Comparison of ENCODE assay signal across 8 mouse cellular contexts in genomic region chr1:86531547-86532321, GRCm38 (mm10). TPM values are rescaled to one million over a fixed set of nuclear protein-coding genes. Genes with fewer than 3 reads are reported as not detected.
DNase-seq lines count a peak whose midpoint lies in the region; ATAC-seq and TF ChIP-seq lines count a peak whose summit lies in the region.

No protein-coding gene starts in this region.

- H3K9me3 ChIP-seq in lung, postnatal 0 days (ENCODE audit: low read length): no peaks in the 10 kb centered on the region
- H3K9me3 ChIP-seq in embryonic facial prominence, embryonic 12.5 days: no peaks in the 10 kb centered on the region
- no peaks in the 10 kb centered on the region for H3K9me3 ChIP-seq in intestine, postnatal 0 days (ENCODE audit: control insufficient read depth)
- no peaks in the 10 kb centered on the region for H3K9me3 ChIP-seq in midbrain, embryonic 10.5 days (replicated peaks)

- ATAC-seq in lung, postnatal 0 days: no peak
- ATAC-seq in embryonic facial prominence, embryonic 12.5 days (ENCODE audit: insufficient number of reproducible peaks, insufficient read depth, low FRiP score, low TSS enrichment): 0 out of 2 replicates have a peak, but pooled peaks have one; percentile 7
- peak; percentile 0; the same call in 1 of the 2 replicates for ATAC-seq in intestine, postnatal 0 days

- H3K4me2 ChIP-seq in lung, postnatal 0 days (replicated peaks; ENCODE audit: low read depth, low read length): no peak overlapping the region
- H3K4me2 ChIP-seq in embryonic facial prominence, embryonic 12.5 days (replicated peaks): peak overlapping the region; percentile 33
- peak overlapping the region; percentile 44 for H3K4me2 ChIP-seq in intestine, postnatal 0 days (replicated peaks; ENCODE audit: low read depth)

- WGBS in lung, postnatal 0 days: 11% methylated on average over 13 of the region's 13 CpGs
- 5% methylated on average over 13 of the region's 13 CpGs for WGBS in embryonic facial prominence, embryonic 12.5 days
- WGBS in intestine, postnatal 0 days: 9% methylated on average over 13 of the region's 13 CpGs
- WGBS in midbrain, embryonic 10.5 days: 5% methylated on average over 13 of the region's 13 CpGs

- no peak overlapping the region for H3K27ac ChIP-seq in lung, postnatal 0 days (ENCODE audit: low read length)
- peak overlapping the region; percentile 65; the same call in 1 of the 2 replicates for H3K27ac ChIP-seq in embryonic facial prominence, embryonic 12.5 days
- H3K27ac ChIP-seq in intestine, postnatal 0 days (ENCODE audit: low read depth, low read length): no peak overlapping the region
- peak overlapping the region; percentile 61 for H3K27ac ChIP-seq in midbrain, embryonic 10.5 days (replicated peaks)

- no peak for TF ChIP-seq EP300 in lung, postnatal 0 days (IDR thresholded peaks at IDR 0.05)

- intact Hi-C loops in left cerebral cortex, postnatal 36 days (cut with DNase I): loop anchor here (1.0 to 10.0 kb wide), 3 partner anchors 30 to 177 kb away; partner anchors contain the start of gene Ncl

- H3K36me3 ChIP-seq in lung, postnatal 0 days (ENCODE audit: insufficient read depth, low read length): peaks cover 5% of the 10 kb centered on the region; the same call in 1 of the 2 replicates
- peaks cover 23% of the 10 kb centered on the region for H3K36me3 ChIP-seq in embryonic facial prominence, embryonic 12.5 days
- peaks cover 4% of the 10 kb centered on the region; the same call in 1 of the 2 replicates for H3K36me3 ChIP-seq in intestine, postnatal 0 days (ENCODE audit: control insufficient read depth, insufficient read depth)
- peaks cover 52% of the 10 kb centered on the region for H3K36me3 ChIP-seq in midbrain, embryonic 10.5 days

- no peaks in the 10 kb centered on the region for H3K4me1 ChIP-seq in lung, postnatal 0 days (ENCODE audit: insufficient read depth, low read depth, low read length)
- H3K4me1 ChIP-seq in embryonic facial prominence, embryonic 12.5 days: peaks cover 27% of the 10 kb centered on the region
- H3K4me1 ChIP-seq in intestine, postnatal 0 days (replicated peaks; ENCODE audit: control insufficient read depth, insufficient read depth, low read length): no peaks in the 10 kb centered on the region
- H3K4me1 ChIP-seq in midbrain, embryonic 10.5 days: peaks cover 36% of the 10 kb centered on the region

- no peak for TF ChIP-seq CTCF in lung, postnatal 0 days (IDR thresholded peaks at IDR 0.05)
- no peak for TF ChIP-seq CTCF in intestine, postnatal 0 days (IDR thresholded peaks at IDR 0.05; ENCODE audit: low read depth)

- no peaks in the 10 kb centered on the region for H3K27me3 ChIP-seq in lung, postnatal 0 days (replicated peaks; ENCODE audit: insufficient read depth, low read length)
- no peaks in the 10 kb centered on the region for H3K27me3 ChIP-seq in embryonic facial prominence, embryonic 12.5 days
- no peaks in the 10 kb centered on the region for H3K27me3 ChIP-seq in intestine, postnatal 0 days (replicated peaks; ENCODE audit: control insufficient read depth, insufficient read depth, low read length)
- no peaks in the 10 kb centered on the region for H3K27me3 ChIP-seq in midbrain, embryonic 10.5 days (ENCODE audit: low read depth, poor library complexity, severe bottlenecking)

- no peak overlapping the region for H3K4me3 ChIP-seq in lung, postnatal 0 days (ENCODE audit: low read depth, low read length)
- H3K4me3 ChIP-seq in embryonic facial prominence, embryonic 12.5 days: peak overlapping the region; percentile 13; the same call in 1 of the 2 replicates
- no peak overlapping the region for H3K4me3 ChIP-seq in intestine, postnatal 0 days (ENCODE audit: low read depth, low read length)
- peak overlapping the region; percentile 36 for H3K4me3 ChIP-seq in midbrain, embryonic 10.5 days

- no peak overlapping the region for H3K9ac ChIP-seq in lung, postnatal 0 days (replicated peaks; ENCODE audit: low read depth)
- H3K9ac ChIP-seq in embryonic facial prominence, embryonic 12.5 days: no peak overlapping the region
- H3K9ac ChIP-seq in intestine, postnatal 0 days (ENCODE audit: low read depth, low read length): no peak overlapping the region

- DNase-seq in lung, postnatal 0 days (ENCODE audit: low spot score): peak; percentile 5
- no peak for DNase-seq in lung, postnatal 4 days
- peak; percentile 78 for DNase-seq in midbrain, embryonic 10.5 days (ENCODE audit: low spot score)
- no peak for DNase-seq in adrenal gland, postnatal 25 days
- no peak for DNase-seq in left cerebral cortex, postnatal 36 days (ENCODE audit: low spot score in 2 of 2)
- DNase-seq in adrenal gland, postnatal 10 days: no peak

RNA-seq across cellular contexts. Expression of gene Ptma, which starts 5.2 kb away (rescaled TPM):
- polyA plus RNA-seq in lung, postnatal 0 days (2015; fragmentation: Nextera tagmentation; extraction: Ambion mirVana): 1,264 and 1,361 TPM in 2 replicates
- polyA plus RNA-seq in embryonic facial prominence, embryonic 12.5 days (2016; fragmentation: Nextera tagmentation; extraction: Ambion mirVana): 3,116 and 3,315 TPM in 2 replicates
- 1,008 and 1,098 TPM in 2 replicates for polyA plus RNA-seq in intestine, postnatal 0 days (2015; fragmentation: Nextera tagmentation; extraction: Ambion mirVana)
- polyA plus RNA-seq in midbrain, embryonic 10.5 days (2016; fragmentation: Nextera tagmentation; extraction: Ambion mirVana): 2,732 and 2,904 TPM in 2 replicates
- 556 and 574 TPM in 2 replicates for total RNA-seq in adrenal gland, postnatal 25 days (2021)
- total RNA-seq in left cerebral cortex, postnatal 36 days (2021): 100 to 1,000 TPM; 384 TPM
- 100 to 1,000 TPM; 804 to 831 TPM for total RNA-seq in adrenal gland, postnatal 10 days (2021)

RNA-seq across cellular contexts. Expression of gene Pde6d, which starts 50.7 kb away (rescaled TPM):
- 43.4 and 50.4 TPM in 2 replicates for polyA plus RNA-seq in lung, postnatal 0 days (2015; fragmentation: Nextera tagmentation; extraction: Ambion mirVana)
- 90.5 and 92.4 TPM in 2 replicates for polyA plus RNA-seq in embryonic facial prominence, embryonic 12.5 days (2016; fragmentation: Nextera tagmentation; extraction: Ambion mirVana)
- 41.9 and 42.6 TPM in 2 replicates for polyA plus RNA-seq in intestine, postnatal 0 days (2015; fragmentation: Nextera tagmentation; extraction: Ambion mirVana)
- polyA plus RNA-seq in midbrain, embryonic 10.5 days (2016; fragmentation: Nextera tagmentation; extraction: Ambion mirVana): 78.3 and 78.9 TPM in 2 replicates
- 29.9 and 36.9 TPM in 2 replicates for total RNA-seq in adrenal gland, postnatal 25 days (2021)
- 10 to 100 TPM; 53.3 to 62.6 TPM for total RNA-seq in left cerebral cortex, postnatal 36 days (2021)
- 10 to 100 TPM; 28.8 to 32.8 TPM for total RNA-seq in adrenal gland, postnatal 10 days (2021)

RNA-seq across cellular contexts. Expression of gene Cops7b, which starts 51.0 kb away (rescaled TPM):
- polyA plus RNA-seq in lung, postnatal 0 days (2015; fragmentation: Nextera tagmentation; extraction: Ambion mirVana): 18.0 and 19.3 TPM in 2 replicates
- polyA plus RNA-seq in embryonic facial prominence, embryonic 12.5 days (2016; fragmentation: Nextera tagmentation; extraction: Ambion mirVana): 56.1 and 57.7 TPM in 2 replicates
- polyA plus RNA-seq in intestine, postnatal 0 days (2015; fragmentation: Nextera tagmentation; extraction: Ambion mirVana): 14.2 and 15.7 TPM in 2 replicates
- 72.3 and 73.5 TPM in 2 replicates for polyA plus RNA-seq in midbrain, embryonic 10.5 days (2016; fragmentation: Nextera tagmentation; extraction: Ambion mirVana)
- 16.8 and 18.0 TPM in 2 replicates for total RNA-seq in adrenal gland, postnatal 25 days (2021)
- total RNA-seq in left cerebral cortex, postnatal 36 days (2021): 10 to 100 TPM; 25.2 to 25.8 TPM
- 10 to 100 TPM; 10.4 to 15.0 TPM for total RNA-seq in adrenal gland, postnatal 10 days (2021)

Comparison
In these comparisons a context has a peak if more than half of its experiments do, and no peak if none do; other contexts are left out.
1. DNase-seq: peak in lung, postnatal 0 days (single experiment) and midbrain, embryonic 10.5 days (single experiment); none in lung, postnatal 4 days (0 of 2), adrenal gland, postnatal 25 days (single experiment), left cerebral cortex, postnatal 36 days (0 of 2) and adrenal gland, postnatal 10 days (single experiment).
2. H3K27ac ChIP-seq: peak in embryonic facial prominence, embryonic 12.5 days (single experiment) and midbrain, embryonic 10.5 days (single experiment); none in lung, postnatal 0 days (single experiment) and intestine, postnatal 0 days (single experiment).
3. H3K4me3 ChIP-seq: peak in embryonic facial prominence, embryonic 12.5 days (single experiment) and midbrain, embryonic 10.5 days (single experiment); none in lung, postnatal 0 days (single experiment) and intestine, postnatal 0 days (single experiment).